Mouse (Mus musculus) frontal cortex, adult 2 months (tissue): ENCODE measurements around the gene Tmed10. TPM values are rescaled to one million over a fixed set of nuclear protein-coding genes. Genes with fewer than 3 reads are reported as not detected.

Source experiments
- DNase-seq, 2 experiments: peaks; one replicate each; pipeline ENCODE4 v3.0.0; 2022; ENCODE audit warnings: low spot score in 1 of 2; ENCODE audit errors: extremely low spot score in 1 of 2
- polyA plus RNA-seq: library from polyadenylated mRNA; depleted of rRNA; stranded (reverse); fragments of >200 nt; gene quantifications from 2 replicates; pipeline ENCODE4 v1.2.3, GENCODE M21; 2012

Tmed10 gene
- polyA plus RNA-seq, 1 experiment, result 136 TPM

GRCm38 (mm10) chr12:85380308-85380707, 5.7 kb upstream of the Tmed10 start:
- DNase-seq, result no peak

- no peak for DNase-seq
Observed at GRCm38 (mm10) chr12:85378271-85378670, 3.6 kb upstream of the Tmed10 start.

- DNase-seq, result peak; percentile 13 to 63
Observed at GRCm38 (mm10) chr12:85373591-85374560, 771 bp downstream of the Tmed10 start.

- DNase-seq, result no peak
Observed at GRCm38 (mm10) chr12:85372068-85372665, 2.5 kb downstream of the Tmed10 start.

- no peak for DNase-seq
Observed at GRCm38 (mm10) chr12:85368441-85369063, 6.1 kb downstream of the Tmed10 start.

GRCm38 (mm10) chr12:85366271-85366670, 8.4 kb downstream of the Tmed10 start:
- peak; percentile 28 to 48 for DNase-seq

GRCm38 (mm10) chr12:85362510-85362909, 12.1 kb downstream of the Tmed10 start:
- DNase-seq, result no peak

GRCm38 (mm10) chr12:85361580-85361979, 13.1 kb downstream of the Tmed10 start:
- DNase-seq, result no peak

- DNase-seq, result no peak
Observed at GRCm38 (mm10) chr12:85361165-85361564, 13.5 kb downstream of the Tmed10 start.

GRCm38 (mm10) chr12:85354061-85354460, 20.6 kb downstream of the Tmed10 start:
- DNase-seq, result no peak

- peak; percentile 69 to 78 for DNase-seq
Observed at GRCm38 (mm10) chr12:85350407-85351232, 24.0 kb downstream of the Tmed10 start.

- DNase-seq, result no peak
Observed at GRCm38 (mm10) chr12:85348338-85348737, 26.3 kb downstream of the Tmed10 start.

GRCm38 (mm10) chr12:85347196-85347595, 27.5 kb downstream of the Tmed10 start:
- no peak for DNase-seq

- DNase-seq, result peak; percentile 23 to 88
Observed at GRCm38 (mm10) chr12:85346374-85346773, 28.3 kb downstream of the Tmed10 start.

GRCm38 (mm10) chr12:85345559-85345958, 29.1 kb downstream of the Tmed10 start:
- no peak for DNase-seq

- no peak for DNase-seq
Observed at GRCm38 (mm10) chr12:85344252-85344651, 30.4 kb downstream of the Tmed10 start.

GRCm38 (mm10) chr12:85342310-85342709, 32.3 kb downstream of the Tmed10 start:
- no peak for DNase-seq

GRCm38 (mm10) chr12:85341131-85341530, 33.5 kb downstream of the Tmed10 start:
- DNase-seq, result peak; percentile 28 to 91

- no peak for DNase-seq
Observed at GRCm38 (mm10) chr12:85339947-85340346, 34.7 kb downstream of the Tmed10 start.

- peak; percentile 84 to 95 for DNase-seq
Observed at GRCm38 (mm10) chr12:85339243-85339729, 35.4 kb downstream of the Tmed10 start, which contains the start of gene Nek9. Gene Nek9, minus strand, starts transcription at chr12:85339362.
